Mouse (Mus musculus) intestine, embryonic 16.5 days (tissue): ENCODE measurements at regions not wholly inside any gene's neighbourhood (a gene's known extent, or its start where the extent isn't known, plus 50 kb on each side); places are given as distances from the start of the nearest gene placed in this dataset.

ENCODE experiments used
- ATAC-seq: fragments of 200-750 bp; cut with Nextera tagmentation; 2 replicates; pipeline ENCODE4 v1.8.0; 2017; ENCODE audit warnings: moderate TSS enrichment, moderate library complexity
- H3K27ac ChIP-seq: fragments of 300-500 bp; sonication (generic); 2 replicates; pipeline ENCODE4 v1.5.1; 2014; ENCODE audit warnings: mild to moderate bottlenecking, low read length
- H3K27me3 ChIP-seq: fragments of 300-500 bp; sonication (generic); replicated peaks from 2 replicates; pipeline ENCODE4 v1.6.1; 2014; ENCODE audit warnings: low read length, control low read depth, mixed read lengths; ENCODE audit not compliant: control insufficient read depth, insufficient read depth
- H3K36me3 ChIP-seq: fragments of 300-500 bp; sonication (generic); 2 replicates; pipeline ENCODE4 v1.6.1; 2014; ENCODE audit warnings: low read length, control low read depth; ENCODE audit not compliant: control insufficient read depth, insufficient read depth
- H3K4me1 ChIP-seq: fragments of 300-500 bp; sonication (generic); 2 replicates; pipeline ENCODE4 v1.6.1; 2014; ENCODE audit warnings: low read length, control low read depth, mixed read lengths; ENCODE audit not compliant: control insufficient read depth, insufficient read depth
- H3K4me2 ChIP-seq: fragments of 300-500 bp; sonication (generic); 2 replicates; pipeline ENCODE4 v1.6.1; 2014; ENCODE audit warnings: low read depth, low read length, control low read depth
- H3K4me3 ChIP-seq: fragments of 300-500 bp; sonication (generic); 2 replicates; pipeline ENCODE4 v1.5.1; 2014; ENCODE audit warnings: mild to moderate bottlenecking, low read length
- H3K9ac ChIP-seq: fragments of 300-500 bp; sonication (generic); 2 replicates; pipeline ENCODE4 v1.6.1; 2014; ENCODE audit warnings: low read depth, low read length
- H3K9me3 ChIP-seq: fragments of 300-500 bp; sonication (generic); 2 replicates; pipeline ENCODE4 v1.6.1; 2016; ENCODE audit warnings: low read length, control low read depth; ENCODE audit not compliant: control insufficient read depth
- WGBS: fragments of 180-500 bp; shearing (Covaris S2); extraction: QIAGEN DNeasy Blood & Tissue Kit; methylation state at CpG from one replicate; pipeline ENCODE4 v1.1.7; 2014; 5-methylcytosine and 5-hydroxymethylcytosine counted together

DNA sequence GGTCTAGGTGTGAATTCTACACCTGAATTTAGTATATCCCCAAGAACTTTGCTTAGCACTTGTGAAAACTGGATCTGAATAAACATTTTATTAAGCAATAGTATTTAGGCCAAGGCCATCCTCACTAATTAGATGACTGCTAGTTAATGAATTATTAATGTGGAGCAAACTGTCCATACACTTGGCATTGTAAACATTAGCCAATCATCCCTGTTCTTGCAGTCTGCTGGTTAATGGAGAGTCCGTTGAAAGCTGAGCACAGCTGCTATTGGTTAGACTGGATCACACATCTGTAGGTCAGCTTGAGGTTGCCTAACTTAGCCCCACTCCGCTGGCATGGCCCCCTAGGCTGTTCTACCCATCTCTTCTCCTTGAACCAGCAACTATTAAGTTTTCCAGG, 826.2 kb upstream of the 4930452B06Rik start:
- H3K4me2 ChIP-seq = no peak overlapping the region
- H3K9me3 ChIP-seq = no peaks in the 10 kb centered on the region
- no peak overlapping the region for H3K4me3 ChIP-seq
- H3K9ac ChIP-seq = no peak overlapping the region
- 75% methylated on average over 2 of the region's 2 CpGs for WGBS
- H3K36me3 ChIP-seq = no peaks in the 10 kb centered on the region
- no peaks in the 10 kb centered on the region for H3K27me3 ChIP-seq
- H3K27ac ChIP-seq = no peak overlapping the region
- peaks cover 7% of the 10 kb centered on the region for H3K4me1 ChIP-seq
- no peak for ATAC-seq

- 22% methylated on average over 1 of the region's 1 CpGs for WGBS
- H3K27me3 ChIP-seq = no peaks in the 10 kb centered on the region
- no peak overlapping the region for H3K4me3 ChIP-seq
- H3K9ac ChIP-seq = no peak overlapping the region
- H3K9me3 ChIP-seq = no peaks in the 10 kb centered on the region
- ATAC-seq = peak; percentile 66
- no peaks in the 10 kb centered on the region for H3K36me3 ChIP-seq
- no peak overlapping the region for H3K27ac ChIP-seq
- peaks cover 7% of the 10 kb centered on the region for H3K4me1 ChIP-seq
- H3K4me2 ChIP-seq = no peak overlapping the region
These were observed 822.5 kb upstream of the 4930452B06Rik start for GRCm38 (mm10) chr14:9488585-9488984.

DNA sequence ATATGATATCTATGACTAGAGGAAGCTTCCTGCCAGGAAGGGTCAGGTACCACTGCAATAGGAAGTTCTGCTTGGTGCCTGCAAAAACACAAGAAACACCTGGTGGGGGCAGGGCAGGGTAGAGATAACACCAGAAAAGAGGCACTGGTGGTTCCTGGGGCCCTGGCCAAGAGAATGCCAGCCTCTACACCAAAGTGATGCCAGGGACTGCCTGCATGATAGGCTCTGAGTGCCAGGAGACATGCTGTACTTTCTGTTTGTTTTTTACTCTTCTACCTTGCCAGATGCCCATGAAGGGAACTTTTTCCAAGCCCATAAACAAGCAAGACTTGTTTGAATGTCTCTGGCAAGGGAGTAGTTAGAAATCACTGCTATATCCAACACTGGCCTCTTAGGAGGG, 812.9 kb upstream of the 4930452B06Rik start:
- no peaks in the 10 kb centered on the region for H3K36me3 ChIP-seq
- H3K27me3 ChIP-seq = no peaks in the 10 kb centered on the region
- no peak for ATAC-seq
- H3K4me2 ChIP-seq = no peak overlapping the region
- no peak overlapping the region for H3K9ac ChIP-seq
- H3K4me1 ChIP-seq = no peaks in the 10 kb centered on the region
- H3K4me3 ChIP-seq = no peak overlapping the region
- H3K27ac ChIP-seq = no peak overlapping the region
- no peaks in the 10 kb centered on the region for H3K9me3 ChIP-seq

DNA sequence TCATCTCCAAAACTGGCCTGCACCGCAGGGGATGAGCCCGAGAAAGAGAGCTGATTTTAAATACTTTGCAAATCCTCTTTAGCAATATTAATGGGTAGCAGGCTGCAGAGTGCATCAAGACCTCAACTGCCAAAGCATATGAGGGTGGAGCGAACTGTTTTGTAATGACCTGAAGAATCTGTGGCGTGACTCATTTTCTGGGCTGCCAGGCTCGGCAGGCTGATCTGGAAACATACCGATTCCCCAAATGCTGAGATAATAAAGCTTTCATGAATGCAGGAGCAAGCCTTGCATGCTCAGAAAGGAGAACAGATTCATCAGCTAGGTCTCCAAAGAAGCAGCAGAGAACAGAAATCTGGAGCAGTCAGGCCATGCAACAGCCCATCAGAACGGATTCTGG, 809.1 kb upstream of the 4930452B06Rik start:
- Histone ChIP-seq H3K27me3 (no peaks in the 10 kb centered on the region), H3K27ac (no peak overlapping the region), H3K4me1 (no peaks in the 10 kb centered on the region), H3K4me2 (no peak overlapping the region), H3K9me3 (no peaks in the 10 kb centered on the region), H3K4me3 (no peak overlapping the region), H3K36me3 (no peaks in the 10 kb centered on the region), H3K9ac (no peak overlapping the region)
- ATAC-seq = no peak
- 72% methylated on average over 7 of the region's 7 CpGs for WGBS

- no peak for ATAC-seq
- no peak overlapping the region for H3K9ac ChIP-seq
- no peak overlapping the region for H3K27ac ChIP-seq
- no peaks in the 10 kb centered on the region for H3K4me1 ChIP-seq
- no peaks in the 10 kb centered on the region for H3K9me3 ChIP-seq
- H3K36me3 ChIP-seq = no peaks in the 10 kb centered on the region
- H3K4me3 ChIP-seq = no peak overlapping the region
- no peaks in the 10 kb centered on the region for H3K27me3 ChIP-seq
- no peak overlapping the region for H3K4me2 ChIP-seq
These were observed 803.6 kb upstream of the 4930452B06Rik start for GRCm38 (mm10) chr14:9469686-9470085.

DNA sequence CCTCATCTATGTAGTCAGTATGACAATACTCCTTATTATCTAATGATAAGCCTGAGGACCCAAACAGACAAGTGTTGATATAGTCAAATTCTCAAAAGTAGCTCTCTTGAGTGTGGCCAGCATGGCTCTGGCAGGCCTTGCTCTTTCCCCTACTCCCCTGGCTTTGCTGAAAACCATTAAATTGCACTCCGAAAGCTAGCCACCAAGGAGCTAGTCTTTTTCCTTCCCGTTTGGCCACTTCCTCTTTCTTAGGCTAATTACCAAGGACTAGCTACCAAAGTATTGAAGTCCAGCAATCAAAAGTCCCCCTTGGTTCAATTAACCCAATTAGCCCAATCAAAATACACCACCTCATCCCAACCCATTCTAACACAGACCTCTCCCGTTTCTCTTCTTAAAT, 802.6 kb upstream of the 4930452B06Rik start:
- H3K9ac ChIP-seq = no peak overlapping the region
- no peak overlapping the region for H3K4me3 ChIP-seq
- no peak for ATAC-seq
- no peaks in the 10 kb centered on the region for H3K4me1 ChIP-seq
- no peaks in the 10 kb centered on the region for H3K27me3 ChIP-seq
- no peak overlapping the region for H3K4me2 ChIP-seq
- WGBS = 80% methylated on average over 3 of the region's 3 CpGs
- H3K9me3 ChIP-seq = no peaks in the 10 kb centered on the region
- H3K27ac ChIP-seq = no peak overlapping the region
- no peaks in the 10 kb centered on the region for H3K36me3 ChIP-seq

DNA sequence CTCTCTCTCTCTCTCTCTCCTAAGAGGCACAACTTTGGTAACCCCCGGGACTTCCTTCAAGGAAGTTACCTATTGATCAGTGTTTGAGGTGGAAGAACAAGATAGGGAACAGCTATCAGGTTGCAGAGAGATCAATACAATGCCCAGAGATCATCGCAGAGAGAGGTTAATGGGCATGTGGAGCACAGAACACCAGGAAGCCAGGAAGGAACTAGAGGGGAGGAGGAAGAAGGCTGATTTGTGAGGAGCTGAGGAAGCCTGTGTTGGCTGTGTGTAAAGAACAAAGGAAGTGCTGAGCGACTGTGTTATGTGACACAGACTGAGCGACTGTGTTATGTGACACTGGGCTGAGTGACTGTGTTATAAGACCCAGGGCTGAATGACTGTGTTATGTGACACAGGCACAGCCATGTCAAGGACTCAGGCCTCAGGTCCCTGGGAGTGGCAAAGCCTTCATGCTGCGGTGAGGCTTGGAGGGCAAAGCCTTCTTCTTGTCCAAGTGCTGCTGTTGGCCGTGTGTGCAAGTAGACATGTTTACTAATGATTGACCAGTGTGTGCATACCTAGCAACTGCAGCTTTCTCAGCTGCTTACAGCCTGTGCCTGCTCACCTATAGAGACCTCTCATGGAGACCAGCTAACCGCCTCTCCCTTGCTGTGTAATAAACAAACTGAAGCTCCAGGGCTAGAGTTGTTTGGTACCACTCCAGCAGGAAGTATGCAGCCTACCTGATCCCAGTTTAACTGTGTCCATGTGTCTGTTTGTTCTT, 801.8 kb upstream of the 4930452B06Rik start:
- no peak overlapping the region for H3K9ac ChIP-seq
- no peak overlapping the region for H3K27ac ChIP-seq
- WGBS = 41% methylated on average over 7 of the region's 7 CpGs
- H3K4me2 ChIP-seq = no peak overlapping the region
- H3K9me3 ChIP-seq = no peaks in the 10 kb centered on the region
- H3K27me3 ChIP-seq = no peaks in the 10 kb centered on the region
- peak; percentile 53 for ATAC-seq
- H3K36me3 ChIP-seq = no peaks in the 10 kb centered on the region
- no peak overlapping the region for H3K4me3 ChIP-seq
- no peaks in the 10 kb centered on the region for H3K4me1 ChIP-seq

- H3K27me3 ChIP-seq = no peaks in the 10 kb centered on the region
- H3K9ac ChIP-seq = no peak overlapping the region
- ATAC-seq = no peak
- H3K9me3 ChIP-seq = no peaks in the 10 kb centered on the region
- no peak overlapping the region for H3K4me3 ChIP-seq
- no peaks in the 10 kb centered on the region for H3K4me1 ChIP-seq
- H3K36me3 ChIP-seq = no peaks in the 10 kb centered on the region
- no peak overlapping the region for H3K4me2 ChIP-seq
- no peak overlapping the region for H3K27ac ChIP-seq
- WGBS = 92% methylated on average over 3 of the region's 3 CpGs
These were observed 794.0 kb upstream of the 4930452B06Rik start for GRCm38 (mm10) chr14:9460006-9460405.

DNA sequence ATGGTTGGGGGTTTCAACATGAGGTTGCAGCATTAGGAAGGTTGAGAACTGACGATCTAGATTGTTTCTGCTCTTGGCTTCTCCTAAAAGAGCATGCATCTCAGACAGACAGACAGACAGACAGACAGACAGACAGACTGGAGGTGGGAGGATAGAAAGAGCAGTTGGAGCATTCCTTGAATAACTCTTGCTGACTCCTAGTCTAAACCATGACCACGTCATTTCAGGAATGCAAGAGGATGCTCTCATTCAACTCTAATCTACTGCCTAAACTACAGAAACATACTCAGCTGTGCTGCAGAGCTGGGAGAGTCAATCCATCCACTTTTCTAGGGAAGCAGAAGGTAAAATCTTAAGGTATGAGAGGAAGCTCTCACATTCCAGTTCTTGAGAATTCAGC, 792.8 kb upstream of the 4930452B06Rik start:
- Histone ChIP-seq H3K36me3 (no peaks in the 10 kb centered on the region), H3K27ac (no peak overlapping the region), H3K27me3 (no peaks in the 10 kb centered on the region), H3K4me1 (no peaks in the 10 kb centered on the region), H3K4me2 (no peak overlapping the region), H3K9me3 (no peaks in the 10 kb centered on the region), H3K4me3 (no peak overlapping the region), H3K9ac (no peak overlapping the region)
- no peak for ATAC-seq
- 67% methylated on average over 2 of the region's 2 CpGs for WGBS

DNA sequence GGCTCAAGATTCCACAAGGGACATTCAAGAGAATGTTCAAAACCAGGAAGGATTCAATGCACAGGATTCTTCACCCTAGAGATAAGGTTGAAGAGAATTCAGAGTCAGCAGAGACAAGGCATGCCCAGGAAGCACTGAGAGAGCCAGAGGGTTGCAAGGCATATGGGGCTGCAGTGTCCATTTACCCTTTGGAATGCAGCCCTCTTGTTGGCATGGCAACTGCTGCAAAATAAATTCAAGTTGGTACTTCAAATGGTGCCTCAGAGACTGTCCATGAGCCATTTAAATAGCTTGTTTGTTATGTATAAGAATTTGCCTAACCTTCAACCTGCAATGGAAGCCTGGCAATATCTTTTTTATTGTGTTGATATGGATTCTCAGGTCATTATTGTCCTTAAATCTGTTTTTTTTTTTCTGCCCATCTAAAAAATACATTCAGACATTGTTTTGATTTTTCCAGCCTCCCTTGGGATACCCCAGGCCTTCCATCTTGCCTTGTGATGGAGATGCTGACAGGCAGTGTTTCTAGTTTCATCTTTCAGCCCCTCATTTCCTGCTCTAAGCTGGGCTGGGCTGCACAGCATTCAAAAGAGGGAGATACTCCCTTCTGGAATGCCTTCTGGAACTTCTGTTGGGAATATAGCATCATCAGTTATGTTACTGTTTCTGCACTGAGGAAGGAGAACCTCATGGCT, 791.9 kb upstream of the 4930452B06Rik start:
- Histone ChIP-seq H3K9ac (no peak overlapping the region), H3K4me3 (no peak overlapping the region)

More for the DNA sequence above, 791.9 kb upstream of the 4930452B06Rik start:
- no peaks in the 10 kb centered on the region for H3K36me3 ChIP-seq
- H3K27me3 ChIP-seq = no peaks in the 10 kb centered on the region
- H3K9me3 ChIP-seq = no peaks in the 10 kb centered on the region
- no peak overlapping the region for H3K4me2 ChIP-seq
- H3K4me1 ChIP-seq = no peaks in the 10 kb centered on the region
- H3K27ac ChIP-seq = no peak overlapping the region
- ATAC-seq = no peak
